Mouse (Mus musculus) bone marrow, adult 2 months (tissue): Measurements from ENCODE around the gene Tceal1. TPM values are rescaled to one million over a fixed set of nuclear protein-coding genes. Genes with fewer than 3 reads are reported as not detected.

Experiments
- H3K27ac ChIP-seq: fragments of 200-500 bp; 2 replicates; pipeline ENCODE4 v1.5.1; 2012; ENCODE audit warnings: low read depth, mild to moderate bottlenecking, control low read depth, inconsistent platforms, low read length; ENCODE audit not compliant: control insufficient read depth, poor library complexity, insufficient read depth
- H3K4me1 ChIP-seq: fragments of 200-500 bp; 2 replicates; pipeline ENCODE4 v1.6.1; 2011; ENCODE audit warnings: low read length; ENCODE audit not compliant: control insufficient read depth, insufficient read depth
- H3K4me3 ChIP-seq: fragments of 200-500 bp; replicated peaks from 2 replicates; pipeline ENCODE3; 2011; ENCODE audit warnings: mild to moderate bottlenecking, low read depth, low read length, control low read depth; ENCODE audit not compliant: control insufficient read depth
- CTCF ChIP-seq: fragments of 200-500 bp; IDR thresholded peaks from 2 replicates; pipeline ENCODE4 v1.5.1; 2011; ENCODE audit warnings: low read length, control low read depth; ENCODE audit not compliant: control insufficient read depth, insufficient read depth
- POLR2A ChIP-seq: fragments of 200-500 bp; IDR thresholded peaks from 2 replicates; pipeline ENCODE4 v1.6.1; 2011; ENCODE audit warnings: low read depth, mild to moderate bottlenecking, control low read depth, low read length, borderline replicate concordance; ENCODE audit not compliant: control insufficient read depth
- WGBS: fragments of 180-500 bp; shearing (Covaris S2); methylation state at CpG from one replicate; pipeline ENCODE4 v1.1.7; 2018; 5-methylcytosine and 5-hydroxymethylcytosine counted together
- polyA plus RNA-seq: library from polyadenylated mRNA; stranded (reverse); fragments of >200 nt; gene quantifications from 2 replicates; pipeline ENCODE4 v1.2.4, GENCODE M21; 2011; ENCODE audit warnings: low replicate concordance; ENCODE audit not compliant: missing spikeins, insufficient read depth, insufficient read length

The Tceal1 gene
- polyA plus RNA-seq, 1 experiment = 0.52 TPM

- TF ChIP-seq POLR2A (no peak), CTCF (no peak)
- peak overlapping the region; percentile 95 for H3K4me3 ChIP-seq
- peak overlapping the region; percentile 93 for H3K27ac ChIP-seq
- 21% methylated on average over 10 of the region's 10 CpGs for WGBS
- H3K4me1 ChIP-seq = no peaks in the 10 kb centered on the region
These were observed 34.5 kb downstream of the Tceal1 start for GRCm38 (mm10) chrX:136742241-136742640.

DNA sequence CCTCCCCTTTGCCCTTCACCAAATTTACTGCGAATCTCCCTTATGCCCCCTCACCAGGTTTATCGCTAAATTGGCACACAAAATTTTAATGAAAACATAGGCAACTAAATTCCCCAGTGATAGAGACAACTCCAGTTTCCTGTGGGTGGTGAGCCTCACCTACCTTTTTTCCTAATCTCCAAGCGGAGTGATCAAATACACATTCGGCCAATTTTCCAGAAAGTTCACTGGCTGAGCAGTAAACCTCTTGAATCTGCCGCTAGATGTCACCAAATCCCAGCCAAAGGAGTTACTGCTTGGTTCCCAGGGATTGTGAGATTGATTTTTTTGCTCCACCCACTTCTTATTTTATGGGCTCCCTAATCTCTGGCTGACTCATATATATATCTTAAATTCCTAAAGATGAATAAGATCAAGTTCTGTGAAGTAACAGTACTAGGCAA is 34.9 kb downstream of the Tceal1 start:
- Histone ChIP-seq H3K27ac (no peak overlapping the region), H3K4me3 (no peak overlapping the region), H3K4me1 (no peaks in the 10 kb centered on the region)
- whole genome bisulfite sequencing = 23% methylated on average over 5 of the region's 5 CpGs
- TF ChIP-seq POLR2A (no peak), CTCF (no peak)

DNA sequence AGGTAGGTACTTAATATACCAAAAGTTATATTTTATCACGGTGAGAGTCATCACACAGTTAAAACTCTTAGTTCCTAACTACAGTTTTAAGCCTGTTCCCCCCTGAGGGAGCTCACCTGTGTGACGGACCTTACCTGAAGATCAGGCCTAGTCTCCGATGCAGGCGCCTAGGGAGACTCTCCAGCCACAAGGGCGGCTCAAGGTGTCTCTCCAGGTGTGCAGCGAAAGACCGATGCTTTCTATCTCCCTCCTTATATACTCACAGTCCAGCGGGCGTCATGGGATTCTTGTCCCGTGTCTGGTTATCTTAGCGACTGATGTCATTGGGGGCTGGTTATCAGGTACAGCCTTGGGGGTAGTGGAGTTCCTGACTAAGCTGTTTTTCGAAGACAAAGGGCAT is 35.7 kb downstream of the Tceal1 start, which contains the start of gene Morf4l2:
Gene Morf4l2 (minus strand): TSS at position 232 of the 400 bp plus-strand sequence.
- Histone ChIP-seq H3K4me3 (no peak within 1 kb of the TSS), H3K4me1 (no peaks in the 10 kb centered on the region), H3K27ac (no peak within 1 kb of the TSS)
- no peak for TF ChIP-seq CTCF
- no peak for TF ChIP-seq POLR2A
- WGBS = 79% methylated on average over 12 of the region's 12 CpGs

DNA sequence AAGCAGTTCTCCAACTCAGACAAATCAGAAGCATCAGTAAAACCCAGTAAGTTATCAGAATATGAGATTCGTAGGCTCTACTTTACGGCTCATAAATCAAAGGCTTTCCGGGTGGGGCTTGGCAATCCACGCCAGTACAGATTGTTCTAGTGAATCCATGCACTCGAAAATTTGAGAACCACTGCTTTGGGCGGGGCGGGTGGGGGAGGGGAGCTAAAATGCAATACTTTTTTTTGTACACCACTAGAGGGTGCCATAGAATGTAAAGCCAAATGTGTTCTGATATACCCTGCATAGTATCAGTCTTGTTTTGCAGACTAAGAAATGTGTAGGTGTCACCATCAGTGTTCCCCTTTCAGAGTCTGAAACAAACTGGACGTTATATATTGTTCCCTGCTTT is 36.9 kb downstream of the Tceal1 start:
- TF ChIP-seq CTCF (no peak), POLR2A (no peak)
- WGBS = 42% methylated on average over 8 of the region's 8 CpGs
- Histone ChIP-seq H3K27ac (no peak overlapping the region), H3K4me1 (no peaks in the 10 kb centered on the region), H3K4me3 (no peak overlapping the region)

GRCm38 (mm10) chrX:136749329-136749728 is 41.5 kb downstream of the Tceal1 start:
- Histone ChIP-seq H3K4me3 (no peak overlapping the region), H3K27ac (no peak overlapping the region), H3K4me1 (no peaks in the 10 kb centered on the region)
- WGBS = 71% methylated on average over 4 of the region's 4 CpGs
- TF ChIP-seq POLR2A (no peak), CTCF (no peak)

DNA sequence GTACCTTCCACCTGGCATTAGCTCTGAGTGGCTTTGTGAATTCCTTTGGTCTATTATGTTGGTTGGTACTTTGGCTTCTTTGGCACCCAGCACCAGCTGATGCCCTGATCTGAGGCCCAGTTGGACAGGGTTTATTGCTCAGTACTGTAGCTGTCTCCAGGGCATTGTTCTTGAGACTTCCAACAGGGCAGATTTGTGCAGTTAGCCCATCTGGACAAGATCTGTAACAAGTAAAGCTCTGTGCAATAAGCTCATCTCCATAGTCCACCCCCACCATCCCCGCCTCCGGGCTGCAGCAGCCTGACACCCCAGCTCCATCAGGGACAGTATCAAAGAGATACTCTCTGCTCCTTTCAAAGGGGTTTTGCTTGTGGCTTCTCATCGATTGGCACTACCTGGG is 47.7 kb downstream of the Tceal1 start:
- 70% methylated on average over 3 of the region's 3 CpGs for WGBS
- Histone ChIP-seq H3K4me1 (no peaks in the 10 kb centered on the region), H3K27ac (no peak overlapping the region), H3K4me3 (no peak overlapping the region)
- TF ChIP-seq CTCF (no peak), POLR2A (no peak)

Other genes with a start within 250 kb of the Tceal1 start
- gene Kir3dl1, start 190.0 kb upstream of the Tceal1 start, polyA plus RNA-seq = not detected in 2 replicates
- gene Kir3dl2, start 163.9 kb upstream of the Tceal1 start, polyA plus RNA-seq = not detected in 2 replicates
- 3.1 TPM in 1 of 2 replicates, not detected in the other for gene Tceal3, start 117.1 kb upstream of the Tceal1 start, polyA plus RNA-seq
- 84.4 and 155 TPM in 2 replicates for gene Morf4l2, start 35.7 kb downstream of the Tceal1 start, polyA plus RNA-seq
- gene Glra4, start 72.2 kb downstream of the Tceal1 start, polyA plus RNA-seq = not detected in 2 replicates
- 1.1 and 4.0 TPM in 2 replicates for gene Plp1, start 114.7 kb downstream of the Tceal1 start, polyA plus RNA-seq
- gene Rab9b, start 160.8 kb downstream of the Tceal1 start, polyA plus RNA-seq = not detected in 2 replicates
- gene H2bfm, start 219.3 kb downstream of the Tceal1 start, polyA plus RNA-seq = not detected in 2 replicates